ENCODE assay signal across 13 mouse cellular contexts in genomic region chr5:129124070-129124828, GRCm38 (mm10). TPM values are rescaled to one million over a fixed set of nuclear protein-coding genes. Genes with fewer than 3 reads are reported as not detected.
DNase-seq lines count a peak whose midpoint lies in the region; ATAC-seq and TF ChIP-seq lines count a peak whose summit lies in the region.
"Had no signal": no experiment of that assay in that cellular context is flagged by ENCODE, and none has a peak within 500 bp of the region (broad histone marks: within the 10 kb centered on the region; RNA-seq: fewer than 3 reads in every experiment).

No protein-coding gene starts in this region.

- TF ChIP-seq CTCF in left cerebral cortex, adult 2 months (IDR thresholded peaks at IDR 0.05): no peak

- peak overlapping the region; percentile 62 for H3K27ac ChIP-seq in left cerebral cortex, adult 2 months
- H3K27ac ChIP-seq: forebrain, embryonic 12.5 days; neural tube, embryonic 13.5 days had no signal

- no peak overlapping the region for H3K4me3 ChIP-seq in left cerebral cortex, adult 2 months
- H3K4me3 ChIP-seq: forebrain, embryonic 12.5 days; neural tube, embryonic 13.5 days had no signal

- intact Hi-C loops in left cerebral cortex, adult 2 months (cut with DNase I): loop anchor here (5.0 kb wide), 1 partner anchor 458 kb away; the partner anchor contains the start of gene Mmp17

- ATAC-seq in erythroid progenitor cell, adult 5-6 weeks (replicated peaks; ENCODE audit: low FRiP score, poor library complexity, severe bottlenecking): no peak
- ATAC-seq: intestine, embryonic 16.5 days had no signal

- peak; percentile 58 for DNase-seq in gastrocnemius, adult 18-20 months (ENCODE audit: low spot score)
- no peak for DNase-seq in gastrocnemius, postnatal 4 days (ENCODE audit: low spot score in 2 of 2)
- no peak for DNase-seq in left cerebral cortex, adult 2 months (ENCODE audit: extremely low spot score in 1 of 2, low spot score in 2 of 2)
- DNase-seq in left cerebral cortex, adult 11 months (ENCODE audit: low spot score): no peak
- DNase-seq in testis, postnatal 14 days (ENCODE audit: low spot score): peak; percentile 27
- DNase-seq in testis, postnatal 10 days (ENCODE audit: low spot score): no peak
- DNase-seq in adrenal gland, postnatal 14 days: no peak
- DNase-seq: adrenal gland, postnatal 36 days; cerebellum, adult 11 months had no signal

RNA-seq across cellular contexts. Expression of gene Adgrd1, which starts 27.7 kb away (rescaled TPM):
- total RNA-seq in gastrocnemius, adult 18-20 months (2021): 1 to 10 TPM; 3.5 to 5.7 TPM
- total RNA-seq in gastrocnemius, postnatal 4 days (2021): 10 to 100 TPM; 14.9 to 17.3 TPM
- 1 to 10 TPM; 2.9 to 3.9 TPM for total RNA-seq in left cerebral cortex, adult 2 months (2021)
- total RNA-seq in adrenal gland, postnatal 14 days (2021): 4.9 and 5.0 TPM in 2 replicates
- total RNA-seq in erythroid progenitor cell, adult 5-6 weeks (2015; ENCODE audit: low replicate concordance): 2.1 and 2.2 TPM in 2 replicates
- total RNA-seq in erythroid progenitor cell, adult 5-6 weeks (2017; ENCODE audit: low replicate concordance): 0.39 and 1.2 TPM in 2 replicates

Comparison
In these comparisons a context has a peak if more than half of its experiments do, and no peak if none do; other contexts are left out.
1. DNase-seq: peak in gastrocnemius, adult 18-20 months (single experiment) and testis, postnatal 14 days (single experiment); none in gastrocnemius, postnatal 4 days (0 of 2), left cerebral cortex, adult 2 months (0 of 2), left cerebral cortex, adult 11 months (single experiment), testis, postnatal 10 days (single experiment) and adrenal gland, postnatal 14 days (single experiment).